Mouse (Mus musculus) kidney, embryonic 14.5 days (tissue): ENCODE data around the gene Plcxd3. TPM values are rescaled to one million over a fixed set of nuclear protein-coding genes. Genes with fewer than 3 reads are reported as not detected.
A peak's percentile ranks its signal among the peaks of the same experiment; 100 is the strongest.

Experiments used
- ATAC-seq: fragments of 200-750 bp; cut with Nextera tagmentation; 2 replicates; pipeline ENCODE4 v1.8.0; 2017; ENCODE audit warnings: moderate number of reproducible peaks, mild to moderate bottlenecking, moderate TSS enrichment, moderate library complexity; ENCODE audit not compliant: low FRiP score, low TSS enrichment
- H3K27ac ChIP-seq: fragments of 300-500 bp; sonication (generic); 2 replicates; pipeline ENCODE4 v1.5.1; 2014; ENCODE audit warnings: low read depth, mild to moderate bottlenecking, low read length, moderate library complexity, mixed read lengths
- H3K27me3 ChIP-seq: fragments of 300-500 bp; sonication (generic); 2 replicates; pipeline ENCODE4 v1.6.1; 2014; ENCODE audit warnings: mild to moderate bottlenecking, low read length; ENCODE audit not compliant: control insufficient read depth, insufficient read depth
- H3K36me3 ChIP-seq: fragments of 300-500 bp; sonication (generic); 2 replicates; pipeline ENCODE4 v1.6.1; 2014; ENCODE audit warnings: low read length, mixed read lengths; ENCODE audit not compliant: control insufficient read depth, insufficient read depth
- H3K4me1 ChIP-seq: fragments of 300-500 bp; sonication (generic); 2 replicates; pipeline ENCODE4 v1.6.1; 2014; ENCODE audit warnings: low read length, mixed read lengths; ENCODE audit not compliant: control insufficient read depth, insufficient read depth
- H3K4me2 ChIP-seq: fragments of 300-500 bp; sonication (generic); replicated peaks from 2 replicates; pipeline ENCODE4 v1.6.1; 2014; ENCODE audit warnings: low read depth, mild to moderate bottlenecking, low read length
- H3K4me3 ChIP-seq: fragments of 300-500 bp; sonication (generic); 2 replicates; pipeline ENCODE4 v1.5.1; 2014; ENCODE audit warnings: mild to moderate bottlenecking, low read length
- H3K9ac ChIP-seq: fragments of 300-500 bp; sonication (generic); 2 replicates; pipeline ENCODE4 v1.6.1; 2014; ENCODE audit warnings: low read depth, mild to moderate bottlenecking, low read length, moderate library complexity
- H3K9me3 ChIP-seq: fragments of 300-500 bp; sonication (generic); 2 replicates; pipeline ENCODE4 v1.6.1; 2016; ENCODE audit warnings: low read length; ENCODE audit not compliant: control insufficient read depth
- WGBS: fragments of 180-500 bp; shearing (Covaris S2); extraction: QIAGEN DNeasy Blood & Tissue Kit; methylation state at CpG from one replicate; pipeline ENCODE4 v1.1.7; 2014; 5-methylcytosine and 5-hydroxymethylcytosine counted together
- polyA plus RNA-seq: library from polyadenylated mRNA; unstranded; fragments of >200 nt; fragmentation: Nextera tagmentation; extraction: Ambion mirVana; gene quantifications from 2 replicates; pipeline ENCODE4 v1.2.1, GENCODE M21; 2014

The Plcxd3 gene
- polyA plus RNA-seq = 2.3 and 2.7 TPM in 2 replicates

DNA sequence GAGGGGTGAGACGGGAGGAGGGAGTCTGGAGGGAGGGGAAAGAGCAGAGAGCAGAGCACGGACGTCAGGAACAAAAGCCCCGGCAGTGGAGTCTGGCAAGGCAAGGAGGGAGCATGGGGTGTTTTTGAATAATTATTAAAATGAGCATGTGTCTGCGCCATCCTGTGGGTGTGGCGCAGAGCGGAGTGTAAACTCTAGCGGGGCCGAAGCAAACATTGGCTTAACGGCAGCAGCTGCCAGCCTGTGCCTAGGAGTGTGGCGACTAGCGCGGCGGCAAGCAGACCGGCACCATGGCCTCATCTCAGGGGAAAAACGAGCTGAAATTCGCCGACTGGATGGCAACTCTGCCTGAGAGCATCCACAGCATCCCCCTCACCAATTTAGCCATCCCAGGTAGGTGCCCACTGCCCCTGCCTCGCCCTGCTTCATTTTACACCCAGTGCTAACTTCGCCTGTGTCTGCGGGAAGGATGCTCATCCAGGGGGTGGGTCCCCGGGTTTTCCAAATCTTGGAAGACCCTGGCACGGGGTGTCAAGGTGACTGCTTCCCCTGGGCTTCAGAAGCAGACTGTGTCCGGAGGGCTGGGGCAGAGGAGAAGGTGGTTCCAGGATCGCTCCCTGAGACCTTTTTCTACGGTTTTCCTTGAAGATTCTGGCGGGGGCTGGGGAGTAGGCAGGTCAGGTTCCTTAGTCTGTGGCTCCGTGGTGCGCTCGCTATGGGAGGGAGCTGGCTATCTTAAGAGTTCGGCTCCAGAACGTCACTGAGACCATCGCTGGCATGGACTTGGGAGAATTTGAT, at the start of gene Plcxd3:
TSS of gene Plcxd3 (plus strand) at position 69 of the 798 bp plus-strand sequence.
- Histone ChIP-seq H3K36me3 (no peaks in the 10 kb centered on the region), H3K9ac (peak within 1 kb of the TSS; percentile 40; the same call in 1 of the 2 replicates), H3K4me1 (no peaks in the 10 kb centered on the region), H3K27ac (no peak within 1 kb of the TSS), H3K27me3 (peaks cover 9% of the 10 kb centered on the region; the same call in 1 of the 2 replicates), H3K4me2 (peak within 1 kb of the TSS; percentile 76), H3K4me3 (peak within 1 kb of the TSS; percentile 43), H3K9me3 (no peaks in the 10 kb centered on the region)
- WGBS = 2% methylated on average over 33 of the region's 33 CpGs
- ATAC-seq = peak; percentile 83

DNA sequence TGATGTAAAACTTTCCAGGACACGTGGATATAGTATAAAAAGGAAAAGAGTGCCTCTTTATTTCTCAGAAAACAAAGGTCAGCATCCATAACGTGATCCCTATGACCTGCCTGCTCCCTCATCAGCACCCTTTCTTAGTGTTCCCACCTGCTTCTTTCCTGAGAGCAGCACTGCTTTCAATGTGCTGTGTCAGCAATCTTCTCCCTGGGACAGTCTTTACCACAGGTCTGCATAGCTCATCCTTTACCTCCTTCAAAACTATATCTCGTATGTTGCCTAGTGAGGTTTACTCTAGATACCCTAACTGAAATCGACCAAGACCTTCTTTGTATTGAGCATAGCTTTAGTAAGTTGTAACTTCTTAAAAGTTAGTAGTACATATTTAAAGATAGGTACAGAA, 43.4 kb upstream of the Plcxd3 start:
- Histone ChIP-seq H3K27me3 (no peaks in the 10 kb centered on the region), H3K4me1 (no peaks in the 10 kb centered on the region), H3K27ac (no peak overlapping the region), H3K4me3 (no peak overlapping the region), H3K9me3 (no peaks in the 10 kb centered on the region), H3K9ac (no peak overlapping the region), H3K36me3 (no peaks in the 10 kb centered on the region), H3K4me2 (no peak overlapping the region)
- no peak for ATAC-seq
- 78% methylated on average over 4 of the region's 4 CpGs for WGBS

DNA sequence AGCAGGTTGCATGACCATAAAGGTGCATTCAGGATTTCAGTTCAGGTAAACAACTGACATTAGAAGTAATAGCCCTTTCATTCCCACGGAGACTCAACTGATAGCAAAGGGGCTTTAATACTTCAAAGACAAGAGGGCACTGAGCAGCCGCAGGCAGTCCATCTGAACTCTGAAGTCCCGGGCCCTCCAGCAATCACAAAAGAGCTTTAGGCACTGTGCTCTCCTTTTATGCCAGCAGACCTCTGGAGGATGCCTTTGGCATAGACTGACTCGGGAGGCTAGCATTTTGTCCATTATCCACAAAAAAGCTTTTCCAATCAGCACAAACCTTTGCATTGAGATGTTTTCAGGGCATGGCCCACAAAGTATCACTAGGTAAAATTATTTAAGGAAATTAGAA, 33.7 kb upstream of the Plcxd3 start:
- Histone ChIP-seq H3K36me3 (no peaks in the 10 kb centered on the region), H3K4me2 (no peak overlapping the region), H3K4me1 (no peaks in the 10 kb centered on the region), H3K9me3 (no peaks in the 10 kb centered on the region), H3K4me3 (no peak overlapping the region), H3K27me3 (no peaks in the 10 kb centered on the region), H3K27ac (no peak overlapping the region), H3K9ac (no peak overlapping the region)
- WGBS = 20% methylated on average over 4 of the region's 4 CpGs
- ATAC-seq = no peak

DNA sequence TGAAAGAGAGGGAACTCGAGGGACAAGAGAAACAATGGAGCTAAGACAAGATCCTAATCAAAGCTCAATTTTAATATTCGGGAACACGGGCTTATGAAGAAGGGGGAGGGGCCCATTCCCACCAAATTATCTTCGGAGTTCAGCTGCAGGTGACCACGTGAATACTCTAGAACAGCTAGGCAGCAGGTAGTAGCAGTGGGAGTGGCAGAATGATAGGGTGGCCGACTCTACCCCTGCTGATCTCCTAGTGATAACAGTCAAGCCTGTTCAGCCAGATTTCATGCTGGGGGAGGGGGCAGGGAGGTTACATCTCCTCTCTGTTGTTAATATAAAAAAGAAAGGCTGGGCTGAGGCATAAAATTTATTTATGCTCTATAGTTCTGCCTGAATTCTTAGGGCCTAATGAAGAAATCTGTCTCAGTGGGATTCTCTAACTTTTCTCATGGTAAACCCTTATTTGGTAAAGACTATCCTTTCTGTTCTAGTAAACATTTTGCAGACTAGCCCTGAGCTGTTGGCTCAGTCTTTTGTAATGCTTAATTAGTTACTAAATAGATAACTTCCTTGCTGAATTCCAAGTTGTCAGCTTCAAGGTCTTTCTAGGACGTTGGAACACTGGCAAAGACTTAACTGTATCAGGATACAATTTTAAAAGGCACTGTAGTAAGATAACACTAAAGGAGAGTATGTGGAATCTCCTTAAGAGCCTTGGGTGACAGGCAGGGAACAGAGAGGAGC, 26.3 kb upstream of the Plcxd3 start:
- Histone ChIP-seq H3K4me2 (no peak overlapping the region), H3K27me3 (no peaks in the 10 kb centered on the region), H3K9me3 (no peaks in the 10 kb centered on the region), H3K27ac (no peak overlapping the region), H3K4me1 (no peaks in the 10 kb centered on the region), H3K36me3 (no peaks in the 10 kb centered on the region), H3K9ac (no peak overlapping the region), H3K4me3 (no peak overlapping the region)
- ATAC-seq = no peak
- 36% methylated on average over 7 of the region's 7 CpGs for WGBS

DNA sequence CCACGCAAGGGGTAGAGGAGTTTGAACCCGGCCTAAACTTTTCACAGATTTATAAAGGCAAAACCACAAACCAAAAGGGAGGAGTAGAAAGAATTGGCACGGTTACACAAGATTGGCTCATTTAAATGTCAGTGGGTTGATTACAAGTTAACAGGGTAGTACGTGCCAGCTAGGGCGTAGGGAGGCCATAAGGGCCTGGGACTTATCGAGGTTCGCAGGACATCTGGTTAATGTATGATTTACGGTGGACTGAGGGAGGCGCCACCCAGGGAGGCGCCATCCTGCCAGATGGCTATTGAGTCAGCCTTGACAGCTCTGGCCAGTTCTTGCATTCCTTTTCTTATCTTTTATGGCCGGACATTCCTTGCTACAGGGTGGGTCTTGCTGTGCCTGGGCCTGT, 18.9 kb upstream of the Plcxd3 start:
- H3K4me2 ChIP-seq = no peak overlapping the region
- no peak overlapping the region for H3K9ac ChIP-seq
- 75% methylated on average over 11 of the region's 11 CpGs for WGBS
- ATAC-seq = no peak
- no peaks in the 10 kb centered on the region for H3K36me3 ChIP-seq
- no peaks in the 10 kb centered on the region for H3K27me3 ChIP-seq
- H3K4me1 ChIP-seq = no peaks in the 10 kb centered on the region
- no peak overlapping the region for H3K27ac ChIP-seq
- H3K9me3 ChIP-seq = no peaks in the 10 kb centered on the region
- H3K4me3 ChIP-seq = no peak overlapping the region

DNA sequence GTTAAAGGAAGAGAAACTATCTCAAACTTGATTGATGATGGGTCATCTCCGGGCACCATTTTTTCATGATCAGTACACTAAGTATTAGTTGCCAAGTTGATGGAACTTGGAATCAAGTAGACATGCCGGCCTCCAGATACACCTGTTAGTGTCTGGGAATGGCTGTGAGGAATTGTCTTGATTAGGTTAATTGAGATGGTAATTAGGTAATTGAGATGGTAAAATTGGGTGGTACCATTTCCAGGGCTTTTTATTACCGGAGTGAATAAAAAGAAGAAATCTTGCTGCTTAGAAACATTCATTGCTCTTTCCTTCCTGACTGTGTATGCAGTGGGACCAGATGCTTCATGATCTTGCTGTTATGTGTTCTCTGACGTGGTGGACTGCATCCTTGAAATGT, 17.6 kb upstream of the Plcxd3 start:
- Histone ChIP-seq H3K27ac (no peak overlapping the region), H3K36me3 (no peaks in the 10 kb centered on the region), H3K4me3 (no peak overlapping the region), H3K4me2 (no peak overlapping the region), H3K27me3 (no peaks in the 10 kb centered on the region), H3K4me1 (no peaks in the 10 kb centered on the region), H3K9me3 (no peaks in the 10 kb centered on the region), H3K9ac (no peak overlapping the region)
- WGBS = 79% methylated on average over 4 of the region's 4 CpGs
- ATAC-seq = no peak

DNA sequence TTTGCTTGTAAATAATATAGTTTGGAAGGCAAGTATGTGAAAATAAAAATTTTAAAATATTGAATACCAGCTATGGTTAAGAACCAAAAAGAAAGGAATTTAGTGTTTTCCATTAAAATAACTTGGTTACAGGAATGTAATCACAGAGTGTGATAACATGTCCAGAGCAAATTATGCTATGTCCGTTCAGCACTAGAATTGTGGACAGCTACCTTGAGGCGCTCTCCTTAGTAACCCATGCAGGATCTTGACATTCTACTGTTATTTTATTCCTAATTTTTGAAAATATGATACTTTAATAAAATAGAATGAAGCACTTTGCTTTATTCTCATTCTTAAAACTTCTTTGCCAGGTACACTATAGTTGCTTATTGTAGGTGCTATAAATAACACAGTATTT, 7.5 kb upstream of the Plcxd3 start:
- Histone ChIP-seq H3K36me3 (no peaks in the 10 kb centered on the region), H3K9ac (no peak overlapping the region), H3K4me1 (no peaks in the 10 kb centered on the region), H3K4me3 (no peak overlapping the region), H3K9me3 (no peaks in the 10 kb centered on the region), H3K27me3 (no peaks in the 10 kb centered on the region), H3K4me2 (no peak overlapping the region), H3K27ac (no peak overlapping the region)
- ATAC-seq = 0 out of 2 replicates have a peak, but pooled peaks have one; percentile 49
- 56% methylated on average over 2 of the region's 2 CpGs for WGBS

DNA sequence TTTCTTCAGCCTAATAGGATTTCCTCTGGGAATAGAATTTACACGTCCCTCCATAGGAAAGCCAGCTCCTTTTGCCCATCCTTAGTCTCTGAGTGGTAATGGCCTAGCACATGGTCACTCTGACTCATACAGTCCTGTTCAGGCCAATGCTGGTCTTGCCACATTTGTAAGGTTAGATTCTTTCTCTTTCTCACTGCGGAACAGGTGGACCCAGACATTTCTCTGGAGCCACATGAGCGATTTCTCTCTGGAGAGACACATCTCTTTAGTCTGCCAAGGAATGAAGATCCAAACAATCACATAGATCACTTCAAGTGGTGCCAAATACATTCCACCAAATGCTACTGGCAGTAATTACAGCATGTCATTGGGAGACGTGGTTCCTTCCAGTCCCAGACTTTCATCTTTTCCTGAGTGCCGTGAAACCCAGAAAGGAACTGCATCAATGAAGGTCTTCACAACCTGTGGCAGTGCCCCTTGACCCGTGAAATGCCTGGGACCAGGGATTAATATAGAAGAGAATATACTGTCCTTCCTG, 769 bp upstream of the Plcxd3 start:
- Histone ChIP-seq H3K36me3 (no peaks in the 10 kb centered on the region), H3K9ac (no peak overlapping the region), H3K27ac (no peak overlapping the region), H3K4me1 (no peaks in the 10 kb centered on the region), H3K9me3 (no peaks in the 10 kb centered on the region), H3K4me2 (no peak overlapping the region), H3K4me3 (no peak overlapping the region), H3K27me3 (peaks cover 9% of the 10 kb centered on the region; the same call in 1 of the 2 replicates)
- ATAC-seq = no peak
- 60% methylated on average over 6 of the region's 6 CpGs for WGBS

DNA sequence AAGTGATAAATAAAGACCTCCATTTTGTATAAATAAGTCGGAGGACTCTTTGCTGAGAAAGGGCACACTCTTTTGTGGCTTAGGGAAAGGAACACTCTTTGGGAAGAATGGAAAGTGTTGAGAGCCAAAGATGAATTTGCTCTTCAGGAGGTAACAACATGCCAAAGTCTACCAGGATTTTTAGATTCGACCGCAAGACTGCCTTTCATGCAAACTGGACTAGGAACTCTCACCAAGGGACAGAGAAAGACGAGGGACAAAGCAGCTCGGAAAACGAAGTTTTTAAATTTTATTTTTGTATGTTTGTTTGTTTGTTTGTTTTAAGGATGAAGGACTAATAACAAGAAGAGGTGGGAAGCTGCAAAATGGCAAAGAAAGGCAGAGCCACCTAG, 264 bp upstream of the Plcxd3 start:
- no peak overlapping the region for H3K27ac ChIP-seq
- peak overlapping the region; percentile 43 for H3K4me3 ChIP-seq
- no peak for ATAC-seq
- no peak overlapping the region; the same call in 1 of the 2 replicates for H3K9ac ChIP-seq
- H3K4me2 ChIP-seq = peak overlapping the region; percentile 76
- no peaks in the 10 kb centered on the region for H3K36me3 ChIP-seq
- H3K27me3 ChIP-seq = peaks cover 9% of the 10 kb centered on the region; the same call in 1 of the 2 replicates
- H3K9me3 ChIP-seq = no peaks in the 10 kb centered on the region
- no peaks in the 10 kb centered on the region for H3K4me1 ChIP-seq
- 25% methylated on average over 6 of the region's 6 CpGs for WGBS
